Mouse (Mus musculus) frontal cortex, postnatal 14 days (tissue): ENCODE measurements at regions not wholly inside any gene's neighbourhood (a gene's known extent, or its start where the extent isn't known, plus 50 kb on each side); places are given as distances from the start of the nearest gene placed in this dataset.

Experiments used
- DNase-seq, 2 experiments: peaks; one replicate each; pipeline ENCODE4 v3.0.0; 2022; ENCODE audit warnings: low spot score in 2 of 2

GRCm38 (mm10) chr6:19214700-19215099 lies 348.6 kb downstream of the Ankrd7 start:
- DNase-seq, result no peak

GRCm38 (mm10) chr6:19215124-19215523 lies 349.0 kb downstream of the Ankrd7 start:
- DNase-seq, result no peak

GRCm38 (mm10) chr6:19264075-19264819 lies 398.1 kb downstream of the Ankrd7 start:
- DNase-seq, result no peak

GRCm38 (mm10) chr6:19273207-19273606 lies 407.1 kb downstream of the Ankrd7 start:
- DNase-seq, result no peak

- DNase-seq, result peak; percentile 4 to 13
These were observed 416.7 kb downstream of the Ankrd7 start for GRCm38 (mm10) chr6:19282682-19283333.

- no peak for DNase-seq
These were observed 466.5 kb downstream of the Ankrd7 start for GRCm38 (mm10) chr6:19332659-19333058.

GRCm38 (mm10) chr6:19335653-19336052 lies 469.5 kb downstream of the Ankrd7 start:
- no peak for DNase-seq

- no peak for DNase-seq
These were observed 472.4 kb downstream of the Ankrd7 start for GRCm38 (mm10) chr6:19338470-19338869.
